Mouse (Mus musculus) olfactory bulb, adult 2 months (tissue): ENCODE results near the gene Dchs2.

Experiments
- CTCF ChIP-seq: fragments of 200-500 bp; IDR thresholded peaks from 2 replicates; pipeline ENCODE4 v1.5.1; 2012; ENCODE audit warnings: low read depth, mild to moderate bottlenecking, low read length, moderate library complexity; ENCODE audit not compliant: insufficient read depth
- POLR2A ChIP-seq: fragments of 200-500 bp; IDR thresholded peaks from 2 replicates; pipeline ENCODE4 v1.6.1; 2012; ENCODE audit warnings: mild to moderate bottlenecking, low read depth, low read length, moderate library complexity; ENCODE audit not compliant: insufficient read depth

DNA sequence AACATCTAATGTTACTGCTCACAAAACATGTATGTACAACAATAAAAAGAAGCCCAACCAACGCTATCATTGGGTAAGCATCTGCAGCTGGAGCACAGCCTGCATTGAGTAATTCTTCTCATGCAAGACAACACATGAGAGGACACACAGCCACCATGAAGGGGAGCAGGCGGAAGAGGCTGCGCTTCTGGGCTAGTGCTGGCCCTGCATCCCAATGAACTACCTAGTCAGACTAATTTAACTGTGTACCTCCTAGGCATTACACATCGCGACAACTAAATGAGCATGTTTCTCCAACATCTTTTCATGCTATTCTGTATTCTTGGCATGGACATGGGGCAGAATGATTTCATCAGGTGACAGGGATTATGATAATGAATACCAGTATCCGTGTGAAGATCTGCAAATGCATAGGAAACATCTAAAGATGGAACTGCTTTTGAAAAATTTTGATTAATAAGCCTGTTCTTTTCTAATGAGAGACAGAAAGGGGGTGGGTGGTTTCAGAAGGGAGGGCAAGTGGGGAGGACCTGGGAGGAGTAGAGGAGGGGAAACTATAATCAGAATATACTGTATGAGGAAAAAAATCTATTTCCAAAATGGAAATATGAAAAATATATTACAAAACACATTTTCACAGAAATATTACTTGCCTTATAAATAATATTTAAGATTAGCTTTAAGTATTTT lies 33.9 kb downstream of the Dchs2 start:
- TF ChIP-seq CTCF (no peak), POLR2A (no peak)
